Comparison of ENCODE assay signal across 8 mouse cellular contexts in genomic region chr8:95165923-95166322, GRCm38 (mm10). TPM values are rescaled to one million over a fixed set of nuclear protein-coding genes. Genes with fewer than 3 reads are reported as not detected.
DNase-seq lines count a peak whose midpoint lies in the region.

No protein-coding gene starts in this region.

- 0 out of 2 replicates have a peak, but pooled peaks cover 3% of the 10 kb centered on the region for H3K27me3 ChIP-seq in heart, embryonic 10.5 days (ENCODE audit: insufficient read depth, poor library complexity, severe bottlenecking)

- H3K9me3 ChIP-seq in heart, embryonic 10.5 days = no peaks in the 10 kb centered on the region

- no peak overlapping the region for H3K4me3 ChIP-seq in heart, embryonic 10.5 days

- 72% methylated on average over 11 of the region's 11 CpGs for WGBS in heart, embryonic 10.5 days

- no peaks in the 10 kb centered on the region for H3K36me3 ChIP-seq in heart, embryonic 10.5 days

- peaks cover 26% of the 10 kb centered on the region for H3K4me1 ChIP-seq in heart, embryonic 10.5 days

- peak; percentile 98 for DNase-seq in heart, adult 11 months
- no peak for DNase-seq in heart, embryonic 10.5 days (ENCODE audit: low spot score)
- DNase-seq in 3134 (ENCODE audit: extremely low read depth, insufficient read length, low spot score) = peak; percentile 63
- peak; percentile 18 to 24 for DNase-seq in cerebellum, adult 18-20 months
- DNase-seq in heart, adult 8-10 months (ENCODE audit: low spot score) = peak; percentile 64
- peak; percentile 73 for DNase-seq in lung, postnatal 36 days
- DNase-seq in spleen, postnatal 14 days (ENCODE audit: low spot score in 2 of 2) = no peak
- no peak for DNase-seq in natural killer cell, adult 2 months (ENCODE audit: low spot score in 2 of 2)

- no peak overlapping the region for H3K27ac ChIP-seq in heart, embryonic 10.5 days

RNA-seq across cellular contexts. Expression of gene Kifc3, which starts 36.7 kb away (rescaled TPM):
- 13.9 and 15.3 TPM in 2 replicates for polyA plus RNA-seq in heart, embryonic 10.5 days (2016; fragmentation: Nextera tagmentation; extraction: Ambion mirVana)
- 10 to 100 TPM; 79.2 to 89.7 (median 83.6) TPM for total RNA-seq in heart, adult 8-10 months (2022)

Comparison
In these comparisons a context has a peak if more than half of its experiments do, and no peak if none do; other contexts are left out.
1. DNase-seq: peak in heart, adult 11 months (single experiment), 3134 (single experiment), cerebellum, adult 18-20 months (2 of 2), heart, adult 8-10 months (single experiment) and lung, postnatal 36 days (single experiment); none in heart, embryonic 10.5 days (single experiment), spleen, postnatal 14 days (0 of 2) and natural killer cell, adult 2 months (0 of 2).